Mouse (Mus musculus): ENCODE measurements around the gene Sfrp5. TPM values are rescaled to one million over a fixed set of nuclear protein-coding genes. Genes with fewer than 3 reads are reported as not detected.

Sfrp5 gene
- not detected for polyA plus RNA-seq (2017; shearing (Covaris generic))

DNA sequence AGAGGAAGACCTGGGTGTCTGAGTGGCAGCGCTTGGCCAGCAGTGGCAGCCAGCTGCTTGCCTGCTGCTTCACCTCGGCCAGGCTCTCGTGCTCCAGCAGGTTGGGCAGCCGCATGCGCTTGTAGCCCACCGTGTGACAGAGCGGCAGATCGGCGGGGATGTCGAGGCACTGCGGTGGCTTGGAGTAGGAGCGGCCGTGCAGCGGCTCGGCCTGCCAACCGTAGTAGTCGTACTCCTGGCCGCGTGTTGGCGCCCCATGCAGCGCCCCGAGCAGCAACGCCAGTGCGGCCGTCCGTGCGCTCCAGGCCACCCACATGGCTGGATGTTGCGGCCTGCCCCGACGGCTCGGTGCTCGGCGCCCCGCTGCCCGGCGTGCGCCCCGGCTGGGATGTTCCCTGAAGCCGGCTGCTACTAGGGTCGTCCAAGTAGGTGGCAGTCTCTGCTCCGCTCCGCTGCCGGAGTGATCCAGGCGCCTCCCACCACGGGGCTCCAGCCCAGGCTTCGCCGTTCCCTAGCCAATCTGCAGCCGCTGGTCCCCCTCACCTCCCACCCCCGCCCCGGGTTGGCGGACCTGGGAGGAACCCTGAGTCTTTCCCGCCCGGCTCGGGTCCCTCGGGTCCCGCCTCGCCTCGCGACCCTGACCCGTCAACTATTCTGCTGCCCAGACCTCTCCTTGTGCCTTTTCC lies at the start of gene Sfrp5:
TSS of gene Sfrp5 (minus strand) at position 557 of the 686 bp plus-strand sequence.

DNA sequence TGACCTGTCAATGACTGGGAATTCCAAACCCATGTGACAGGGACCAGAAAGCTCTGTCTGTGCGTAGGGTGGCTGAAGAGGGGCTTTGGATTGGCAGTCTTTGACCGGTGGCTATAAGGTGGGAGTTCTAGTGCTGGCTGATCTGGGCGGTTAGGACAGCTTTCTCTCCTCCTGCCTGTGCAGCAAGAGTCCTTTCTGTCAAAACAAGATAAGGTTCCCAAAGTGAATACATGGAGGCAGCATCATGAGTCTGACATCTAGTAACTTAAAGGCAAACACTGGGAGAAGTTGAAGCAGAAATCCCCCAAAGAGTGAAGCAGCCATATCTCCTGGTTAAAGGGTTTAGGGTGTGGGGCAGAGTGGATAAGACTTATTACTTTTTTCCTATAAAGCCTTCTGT lies 45.5 kb upstream of the Sfrp5 start, which contains the start of gene Golga7b:
TSS of gene Golga7b (plus strand) at position 56 of the 400 bp plus-strand sequence.

DNA sequence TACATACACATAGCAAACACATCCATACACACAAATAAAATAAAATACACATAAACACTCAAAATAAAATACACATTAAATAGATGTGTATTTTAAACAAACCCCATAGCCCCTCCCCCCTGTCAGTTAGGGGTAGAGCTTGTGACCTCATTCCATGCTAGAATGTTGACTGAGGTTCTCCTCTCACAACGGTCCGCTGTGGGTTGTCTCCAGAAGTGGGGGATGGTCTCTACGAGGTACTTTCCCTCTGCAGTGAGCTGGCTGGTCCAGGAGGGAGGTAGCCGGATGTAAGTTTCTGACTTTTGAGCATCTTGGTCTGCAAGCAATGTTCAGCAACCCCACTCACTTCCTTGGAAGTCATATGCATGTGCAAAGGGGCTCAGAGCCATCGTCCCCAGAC lies 38.3 kb downstream of the Sfrp5 start, which contains the start of gene Zfyve27:
TSS of gene Zfyve27 (plus strand) at position 188 of the 400 bp plus-strand sequence.

Other genes with a start within 250 kb of the Sfrp5 start
- 57.3 TPM for gene Mms19, start 221.1 kb downstream of the Sfrp5 start, polyA plus RNA-seq (2017; shearing (Covaris generic))
- gene Ubtd1, start 220.5 kb downstream of the Sfrp5 start, polyA plus RNA-seq (2017; shearing (Covaris generic)): 5.6 TPM
- not detected for gene Ankrd2, start 166.3 kb downstream of the Sfrp5 start, polyA plus RNA-seq (2017; shearing (Covaris generic))
- gene Hoga1, start 156.6 kb downstream of the Sfrp5 start, polyA plus RNA-seq (2017; shearing (Covaris generic)): not detected
- not detected for gene 4933411K16Rik, start 150.0 kb downstream of the Sfrp5 start, polyA plus RNA-seq (2017; shearing (Covaris generic))
- gene Morn4, start 115.9 kb downstream of the Sfrp5 start, polyA plus RNA-seq (2017; shearing (Covaris generic)): 1.9 TPM
- 57.2 TPM for gene Pi4k2a, start 111.8 kb downstream of the Sfrp5 start, polyA plus RNA-seq (2017; shearing (Covaris generic))
- 33.8 TPM for gene Avpi1, start 73.2 kb downstream of the Sfrp5 start, polyA plus RNA-seq (2017; shearing (Covaris generic))
- gene Marveld1, start 54.9 kb downstream of the Sfrp5 start, polyA plus RNA-seq (2017; shearing (Covaris generic)): 18.7 TPM
- gene Zfyve27, start 38.3 kb downstream of the Sfrp5 start, polyA plus RNA-seq (2017; shearing (Covaris generic)): 62.3 TPM
- not detected for gene Golga7b, start 45.3 kb upstream of the Sfrp5 start, polyA plus RNA-seq (2017; shearing (Covaris generic))
- gene Crtac1, start 229.5 kb upstream of the Sfrp5 start, polyA plus RNA-seq (2017; shearing (Covaris generic)): not detected